Mouse (Mus musculus) lung, postnatal 10 days (tissue): ENCODE measurements around the gene Rnf31.
A peak's percentile ranks its signal among the peaks of the same experiment; 100 is the strongest.

Experiments
- DNase-seq: peaks from one replicate; pipeline ENCODE4 v3.0.0; 2021

The Rnf31 gene

DNA sequence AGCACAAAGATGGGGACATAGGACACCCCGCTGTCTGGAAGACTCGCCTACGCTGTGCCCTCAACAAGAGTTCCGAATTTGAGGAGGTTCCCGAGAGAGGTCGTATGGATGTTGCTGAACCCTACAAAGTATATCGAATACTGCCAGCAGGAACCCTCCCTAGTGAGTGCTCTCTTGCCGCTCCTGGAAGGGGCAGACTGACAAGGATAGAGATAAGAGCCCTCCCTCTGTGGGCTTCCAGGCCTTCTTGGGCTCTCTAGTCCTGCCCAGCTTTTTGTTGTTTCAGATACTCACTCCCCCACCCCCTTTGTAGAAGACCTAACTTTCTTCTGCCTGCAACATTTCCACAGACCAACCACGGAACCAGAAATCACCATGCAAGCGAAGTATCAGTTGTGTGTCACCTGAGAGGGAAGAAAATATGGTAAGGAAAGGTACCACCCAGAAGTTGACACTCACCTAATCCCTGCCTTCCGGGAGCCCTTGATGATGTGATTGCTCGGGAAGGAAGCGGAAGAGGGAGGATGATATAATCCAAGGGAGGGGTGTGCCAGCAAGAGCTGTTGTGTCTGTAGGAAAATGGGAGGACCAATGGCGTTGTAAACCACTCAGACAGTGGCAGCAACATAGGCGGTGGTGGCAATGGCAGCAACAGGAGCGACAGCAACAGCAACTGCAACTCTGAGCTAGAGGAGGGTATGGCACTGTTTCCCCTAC lies 14.4 kb downstream of the Rnf31 start:
- no peak for DNase-seq

DNA sequence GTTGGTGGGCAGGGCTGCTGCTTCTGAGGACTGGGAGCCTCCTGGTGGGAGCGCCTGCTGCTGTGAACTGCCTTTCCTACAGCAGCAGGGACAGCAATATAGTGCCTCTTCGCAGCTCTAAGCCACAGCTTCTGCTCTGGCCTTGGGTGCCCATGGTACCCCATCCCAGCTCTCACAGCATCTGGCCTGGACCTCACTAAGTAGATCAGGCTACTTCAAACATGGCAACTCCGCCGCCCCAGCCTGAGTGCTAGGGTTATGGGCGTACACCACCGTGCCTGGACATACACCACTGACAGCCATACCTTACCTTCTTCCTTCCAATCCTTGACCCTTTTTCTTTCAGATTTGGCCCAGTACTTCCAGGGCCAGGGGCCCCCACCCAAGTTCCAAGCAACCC lies 16.8 kb downstream of the Rnf31 start:
- DNase-seq = no peak

DNA sequence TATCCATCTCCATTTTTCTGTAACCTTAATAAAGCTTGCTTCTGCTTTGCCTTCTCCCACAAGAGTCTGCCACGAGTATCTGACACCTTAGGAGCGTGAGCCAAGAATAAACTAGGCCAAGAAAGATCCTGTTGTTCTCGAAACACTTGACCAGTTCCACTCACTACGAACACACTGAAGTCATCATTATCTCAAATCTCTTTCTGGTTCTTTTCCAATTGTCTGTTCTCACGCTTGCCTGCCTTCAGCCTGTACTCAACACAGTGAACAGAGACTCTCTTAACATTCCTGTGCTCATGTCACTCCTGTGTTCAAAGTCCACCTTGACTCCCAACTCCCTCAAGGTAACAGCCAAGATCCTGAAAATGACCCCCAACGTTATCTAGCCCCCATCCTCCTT lies 21.8 kb downstream of the Rnf31 start:
- DNase-seq = no peak

DNA sequence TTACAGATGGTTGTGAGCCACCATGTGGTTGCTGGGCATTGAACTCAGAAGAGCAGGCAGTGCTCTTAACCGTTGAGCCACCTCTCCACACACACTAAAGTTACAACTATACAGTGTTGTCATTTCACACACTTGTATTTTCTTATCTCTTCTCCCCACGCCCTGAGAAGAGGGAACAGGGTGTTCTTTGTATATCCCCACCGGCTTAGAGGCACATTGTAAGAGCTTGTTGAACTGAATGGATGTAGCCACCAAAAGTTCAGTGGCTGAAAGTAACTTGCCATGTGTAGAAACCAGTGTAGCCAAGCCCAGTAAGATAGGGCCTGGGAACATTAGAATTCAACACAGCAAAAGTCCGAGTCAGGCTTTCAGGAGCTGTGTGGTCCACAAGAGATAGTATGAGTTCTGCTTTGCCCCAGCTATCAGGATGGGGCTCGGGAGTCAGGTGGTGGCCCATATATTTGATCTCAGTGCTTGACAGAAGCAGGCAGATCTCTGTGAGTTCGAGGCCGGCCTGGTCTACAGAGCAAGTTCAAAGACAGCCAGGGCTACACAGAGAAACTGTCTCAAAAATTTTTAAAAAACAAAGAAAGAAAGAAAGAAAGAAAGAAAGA lies 23.2 kb downstream of the Rnf31 start:
- DNase-seq = no peak

DNA sequence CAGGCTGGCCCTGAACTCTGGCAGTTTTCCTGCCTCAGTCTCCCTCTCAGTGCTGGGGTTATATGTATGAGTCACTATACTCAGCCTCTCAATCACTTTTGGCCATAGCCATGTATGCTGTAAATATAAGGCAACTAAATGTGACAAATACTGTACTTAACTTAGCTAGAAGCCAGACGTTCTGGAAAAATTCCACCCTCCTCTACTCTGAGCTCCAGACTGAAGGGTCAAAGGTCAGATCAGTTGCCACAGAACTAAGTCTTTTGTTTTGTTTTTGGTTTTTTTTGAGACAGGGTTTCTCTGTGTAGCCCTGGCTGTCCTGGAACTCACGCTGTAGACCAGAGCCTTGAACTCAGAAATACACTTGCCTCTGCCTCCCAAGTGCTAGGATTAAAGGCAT lies 24.4 kb downstream of the Rnf31 start:
- DNase-seq = no peak

DNA sequence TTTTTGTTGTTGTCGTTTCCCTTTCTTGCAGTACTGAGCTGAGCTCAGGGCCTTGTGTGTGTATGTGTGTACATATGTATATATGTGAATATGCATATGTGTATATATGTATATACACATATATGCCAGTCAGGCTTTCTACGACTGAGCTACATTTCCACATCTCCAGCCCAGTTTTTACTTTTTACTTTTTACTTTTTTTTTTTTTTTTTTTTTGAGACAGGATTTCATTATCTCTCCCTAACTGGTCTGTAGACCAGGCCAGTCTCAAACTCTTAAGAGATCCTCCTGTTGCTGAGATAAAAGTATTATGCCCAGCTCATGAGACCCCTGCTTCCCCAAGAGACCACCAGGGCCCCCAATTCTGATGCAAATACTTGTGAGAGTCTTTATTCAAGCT lies 25.3 kb downstream of the Rnf31 start:
- no peak for DNase-seq

DNA sequence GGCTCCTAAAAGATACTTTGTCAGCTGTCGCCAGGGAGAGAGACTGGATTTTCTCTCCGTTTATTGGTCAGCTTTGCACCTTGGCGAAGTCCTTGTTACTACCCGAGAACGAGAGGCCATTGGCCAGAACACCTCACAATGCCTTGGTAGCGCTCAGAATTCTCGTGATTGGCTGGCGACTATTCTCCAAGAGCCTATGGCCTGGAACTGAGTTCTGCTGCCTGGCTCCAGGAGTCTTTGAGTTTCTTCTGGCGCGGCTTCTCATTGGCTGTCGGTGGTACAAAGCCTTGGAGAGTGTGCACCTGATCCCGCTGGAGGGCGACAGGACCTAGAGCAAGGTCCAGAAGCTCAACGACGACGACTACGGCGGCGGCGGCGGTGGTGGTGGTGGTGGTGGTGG lies 26.3 kb downstream of the Rnf31 start, which contains the start of gene Rec8:
Gene Rec8, plus strand, starts transcription at position 216 of the 400 bp plus-strand sequence.
- DNase-seq = peak; percentile 45

DNA sequence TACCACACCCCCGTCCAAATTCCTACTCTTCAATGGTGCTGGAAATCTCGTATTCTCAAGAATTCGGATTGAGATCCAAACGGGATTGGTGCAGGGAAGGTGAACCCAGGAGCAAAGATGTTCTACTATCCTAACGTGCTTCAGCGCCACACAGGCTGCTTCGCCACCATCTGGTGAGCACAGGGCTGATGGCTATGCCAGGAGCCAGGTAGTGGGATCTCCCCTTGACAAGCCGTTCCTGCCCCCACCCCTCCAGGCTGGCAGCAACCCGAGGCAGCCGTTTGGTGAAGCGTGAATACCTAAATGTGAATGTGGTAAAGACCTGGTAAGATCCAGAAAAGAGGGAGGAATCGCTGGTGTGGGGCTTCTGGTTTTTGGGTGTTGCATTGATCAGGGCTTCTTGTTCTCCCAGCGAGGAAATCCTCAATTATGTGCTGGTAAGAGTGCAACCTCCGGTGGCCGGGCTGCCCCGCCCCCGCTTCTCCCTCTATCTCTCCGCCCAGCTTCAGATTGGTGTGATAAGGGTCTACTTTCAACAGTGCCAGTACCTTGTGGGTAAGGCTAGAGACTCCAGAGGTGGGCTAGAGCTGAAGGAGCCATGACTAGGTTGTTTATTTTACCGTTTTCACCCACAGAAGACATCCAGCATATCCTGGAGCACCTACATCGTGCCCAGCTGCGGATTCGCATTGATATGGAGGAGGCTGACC lies 27.1 kb downstream of the Rnf31 start:
- no peak for DNase-seq

DNA sequence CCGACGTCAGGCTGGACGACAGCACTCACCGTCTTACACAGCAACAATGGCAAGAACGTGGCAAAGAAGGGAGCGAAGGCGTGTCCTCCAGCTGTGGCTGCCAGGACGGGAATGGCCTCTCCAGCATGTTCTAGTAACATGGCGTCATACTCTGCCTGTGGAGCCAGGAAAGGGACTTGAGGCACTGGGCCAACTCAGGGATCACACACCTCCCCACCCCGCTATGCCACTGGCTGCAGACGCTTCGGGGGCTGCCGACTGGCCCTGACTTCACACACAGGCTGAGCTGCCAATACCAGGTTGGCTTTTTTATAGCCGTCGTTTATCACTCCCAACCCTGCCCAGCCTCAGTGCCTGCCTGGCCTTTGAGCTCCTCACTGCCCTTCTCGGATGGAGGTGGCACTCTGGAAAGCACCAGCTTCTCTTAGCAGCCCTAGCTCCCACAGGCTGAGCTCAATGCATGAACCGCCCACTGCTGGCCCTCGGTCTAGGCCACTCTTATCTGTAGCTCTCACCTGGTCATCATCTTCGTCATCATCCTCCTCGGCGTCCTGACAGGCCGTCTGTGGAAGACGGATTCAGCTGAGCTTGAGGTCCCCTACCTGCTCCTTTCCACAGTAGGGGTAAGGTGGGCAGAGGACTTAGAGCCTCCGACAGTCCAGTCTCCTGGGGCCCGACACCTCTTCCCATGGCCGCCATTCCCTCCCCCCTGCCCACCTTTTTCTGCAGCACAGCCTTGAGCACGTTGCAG lies 36.7 kb downstream of the Rnf31 start:
- no peak for DNase-seq

DNA sequence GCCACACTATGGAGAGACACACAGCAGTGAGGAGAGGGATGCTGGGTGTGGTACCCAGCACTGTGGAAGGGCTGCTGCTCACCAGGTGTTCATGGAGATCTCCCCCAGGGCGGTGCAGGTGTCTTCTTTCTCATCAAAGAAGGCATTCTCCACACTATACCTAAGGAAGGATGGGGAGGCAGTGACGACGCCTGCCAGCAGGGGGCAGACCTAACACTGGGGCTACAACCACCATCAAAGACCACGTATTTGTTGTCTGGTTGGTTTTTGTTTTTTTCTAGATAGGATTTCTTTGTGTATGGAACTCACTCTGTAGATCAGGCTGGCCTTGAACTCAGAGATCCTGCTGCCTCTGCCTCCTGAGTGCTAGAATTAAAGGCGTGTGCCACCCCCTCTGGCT lies 37.8 kb downstream of the Rnf31 start:
- DNase-seq = peak; percentile 67

DNA sequence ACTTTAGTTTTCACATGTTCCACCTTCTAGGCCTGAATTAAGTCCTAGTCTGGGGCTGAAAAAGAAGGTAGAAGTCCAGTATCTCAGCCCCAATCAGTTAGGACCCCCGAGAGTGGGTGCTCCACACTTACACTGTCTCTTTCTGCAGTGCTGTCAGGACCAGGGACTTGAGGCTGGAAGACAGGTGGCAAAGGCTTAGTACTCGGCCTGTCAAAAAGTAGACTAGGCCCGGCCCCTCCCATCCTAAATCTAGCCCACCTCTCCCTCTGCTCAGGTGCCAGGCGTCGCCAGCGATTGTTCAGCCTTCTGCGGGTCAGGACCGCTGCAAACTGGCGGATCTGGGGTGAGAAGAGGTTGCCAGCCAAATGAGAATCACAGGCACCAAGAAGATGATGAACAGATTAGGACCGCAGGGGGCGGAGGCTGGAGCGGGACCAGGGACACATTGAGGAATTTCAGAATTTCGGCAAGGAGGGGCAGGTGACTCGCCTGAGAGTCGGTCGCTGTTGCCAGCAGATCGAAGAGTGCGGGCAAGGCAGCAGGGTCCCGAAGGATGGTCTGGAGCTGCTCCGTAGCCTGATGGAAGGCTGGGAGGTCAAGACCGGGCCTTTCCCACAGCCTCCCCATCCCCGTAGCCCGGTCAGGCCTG lies 43.5 kb downstream of the Rnf31 start:
- peak; percentile 41 for DNase-seq

DNA sequence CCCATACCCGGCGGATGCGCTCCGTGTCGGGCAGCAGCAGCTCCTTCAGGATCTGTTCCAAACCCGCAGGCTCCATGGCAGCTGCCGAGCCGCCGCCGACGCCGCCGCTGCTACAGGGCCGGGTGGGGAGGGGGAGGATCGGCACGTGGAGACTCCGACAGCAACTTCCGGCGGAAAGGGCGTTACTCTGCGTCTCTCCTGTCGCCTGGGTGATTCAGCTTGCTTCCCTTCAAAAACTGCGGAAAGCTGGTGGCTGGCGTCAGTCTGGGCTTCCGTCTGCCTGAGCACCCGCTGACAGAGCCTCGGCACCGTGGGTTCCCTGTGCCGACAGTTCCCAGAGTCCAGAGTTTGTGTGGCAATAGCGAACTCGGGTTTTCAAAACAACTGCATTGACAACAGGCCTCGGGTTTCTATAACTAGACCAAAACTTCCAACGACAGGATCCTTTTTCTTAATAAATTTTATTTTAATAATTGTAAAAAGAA lies 44.1 kb downstream of the Rnf31 start, which contains the start of gene Ipo4:
Gene Ipo4, minus strand, starts transcription at position 435 of the 485 bp plus-strand sequence.
- DNase-seq = peak; percentile 93

DNA sequence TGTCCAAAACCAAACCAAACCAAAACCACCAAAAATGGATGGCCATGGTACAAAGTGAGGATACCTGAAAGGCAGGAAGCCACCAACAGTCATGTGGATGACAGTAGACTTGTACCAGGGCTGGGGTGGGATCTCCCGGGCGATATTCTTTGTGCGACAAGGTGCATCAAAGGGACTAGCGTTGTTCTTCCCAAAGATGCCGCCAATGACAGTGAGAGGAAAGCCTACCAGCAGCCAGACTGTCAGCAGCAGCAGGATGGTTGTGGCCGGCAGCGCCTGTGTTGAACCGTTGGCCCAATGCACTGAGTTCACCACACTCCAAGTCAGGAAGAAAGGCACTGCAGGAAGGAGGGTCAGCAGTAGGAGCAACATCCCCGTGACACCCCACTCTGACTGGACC lies 46.3 kb downstream of the Rnf31 start, which contains the start of gene Gm49378:
Gene Gm49378, minus strand, starts transcription at position 101 of the 400 bp plus-strand sequence.
- DNase-seq = no peak

DNA sequence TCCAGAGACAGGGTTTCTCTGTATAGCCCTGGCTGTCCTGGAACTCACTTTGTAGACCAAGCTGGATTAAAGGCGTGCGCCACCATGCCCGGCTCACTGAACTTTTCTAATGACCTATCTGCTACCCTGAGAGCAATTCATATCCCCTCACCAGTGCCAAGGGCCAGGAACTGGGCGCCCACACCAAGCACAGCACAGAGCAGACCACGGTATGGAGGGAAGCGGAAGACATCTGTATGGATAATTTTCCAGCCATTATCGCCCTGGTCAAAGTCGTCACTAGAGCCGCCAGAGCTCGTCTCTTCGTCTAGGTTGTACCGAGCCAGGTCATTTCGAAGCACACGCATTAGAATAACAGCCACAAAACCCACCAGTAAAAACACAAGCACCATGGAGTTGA lies 49.3 kb downstream of the Rnf31 start:
- no peak for DNase-seq

DNA sequence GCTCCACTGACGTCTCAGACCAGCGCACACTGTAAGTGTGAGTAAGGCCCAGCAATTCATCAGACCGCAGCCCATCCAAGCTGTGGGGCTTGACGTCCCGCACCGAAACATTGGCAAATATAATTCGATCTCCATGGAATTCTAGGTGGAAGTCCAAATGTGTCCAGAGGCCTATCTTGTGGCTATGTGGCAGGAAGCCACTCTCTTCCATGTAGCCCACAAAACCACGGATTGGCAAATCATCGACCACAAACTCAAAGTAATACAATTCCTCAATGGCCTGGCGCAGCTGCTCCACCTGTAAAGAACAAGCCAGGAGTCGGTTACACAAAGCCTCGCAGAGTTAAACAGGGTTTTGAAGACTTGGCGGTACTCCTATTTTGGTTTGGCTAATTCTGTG lies 49.8 kb downstream of the Rnf31 start:
- no peak for DNase-seq

DNA sequence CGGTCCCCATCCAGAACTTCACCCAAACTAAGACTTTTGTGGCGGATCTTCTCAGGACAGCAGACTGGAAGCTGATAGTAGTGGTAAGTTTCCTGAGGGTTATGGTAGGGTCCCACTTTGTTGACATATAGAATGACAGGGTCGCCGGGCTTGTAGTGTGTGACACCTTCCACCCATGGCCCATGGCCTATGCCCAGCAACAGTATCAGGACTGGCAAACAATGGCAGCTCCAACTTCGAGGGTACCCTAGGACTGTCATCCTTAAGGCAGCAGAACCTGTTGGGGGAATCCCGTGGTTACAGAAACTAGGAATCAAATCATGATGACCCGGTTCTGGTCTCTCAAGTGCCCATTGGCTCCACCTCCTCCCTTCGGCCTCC lies 51.2 kb downstream of the Rnf31 start:
- DNase-seq = no peak

DNA sequence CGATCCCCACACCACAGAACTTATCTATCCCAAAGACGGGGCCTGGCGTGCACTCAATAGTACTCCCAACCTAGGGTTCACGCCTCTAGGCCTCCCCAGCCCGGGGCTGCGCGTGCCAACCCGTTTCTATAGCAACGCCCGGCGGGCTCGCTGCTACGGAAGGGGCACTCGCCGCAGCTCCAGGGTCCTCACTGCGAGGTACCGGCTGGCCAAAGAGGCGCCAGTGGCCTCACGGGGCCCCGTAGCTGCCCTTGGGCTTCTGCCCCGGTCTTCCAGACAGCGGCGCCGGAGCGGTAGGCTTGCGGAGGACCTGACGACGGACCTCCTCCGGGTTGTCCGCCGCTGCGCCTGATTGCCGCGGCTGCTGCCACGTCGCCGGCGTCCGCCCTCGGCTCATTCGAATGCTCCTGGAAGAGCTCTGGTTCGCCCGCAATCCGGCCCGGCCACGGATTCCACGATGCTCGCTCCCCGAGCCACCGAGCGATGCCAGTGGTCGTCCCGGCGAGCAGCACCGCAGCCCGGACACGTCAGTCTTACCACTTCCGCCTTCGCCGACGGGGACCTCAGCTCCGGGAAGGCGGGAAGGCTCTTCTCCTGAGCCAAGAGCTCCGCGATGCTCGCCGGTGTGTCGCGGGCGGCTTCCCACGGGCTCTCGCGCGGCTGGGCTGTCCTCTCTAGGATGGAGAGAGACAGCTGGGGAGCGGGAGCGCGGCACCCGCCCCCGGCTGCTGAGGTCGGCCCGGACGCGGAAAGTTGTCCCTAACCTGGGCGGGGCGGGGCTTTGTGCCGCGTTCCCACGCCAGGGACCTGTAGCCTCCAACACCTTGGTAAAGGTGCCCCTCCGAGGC lies 51.8 kb downstream of the Rnf31 start, which contains the start of gene Tm9sf1:
Gene Tm9sf1, minus strand, starts transcription at position 747 of the 848 bp plus-strand sequence.
- peak; percentile 84 for DNase-seq

DNA sequence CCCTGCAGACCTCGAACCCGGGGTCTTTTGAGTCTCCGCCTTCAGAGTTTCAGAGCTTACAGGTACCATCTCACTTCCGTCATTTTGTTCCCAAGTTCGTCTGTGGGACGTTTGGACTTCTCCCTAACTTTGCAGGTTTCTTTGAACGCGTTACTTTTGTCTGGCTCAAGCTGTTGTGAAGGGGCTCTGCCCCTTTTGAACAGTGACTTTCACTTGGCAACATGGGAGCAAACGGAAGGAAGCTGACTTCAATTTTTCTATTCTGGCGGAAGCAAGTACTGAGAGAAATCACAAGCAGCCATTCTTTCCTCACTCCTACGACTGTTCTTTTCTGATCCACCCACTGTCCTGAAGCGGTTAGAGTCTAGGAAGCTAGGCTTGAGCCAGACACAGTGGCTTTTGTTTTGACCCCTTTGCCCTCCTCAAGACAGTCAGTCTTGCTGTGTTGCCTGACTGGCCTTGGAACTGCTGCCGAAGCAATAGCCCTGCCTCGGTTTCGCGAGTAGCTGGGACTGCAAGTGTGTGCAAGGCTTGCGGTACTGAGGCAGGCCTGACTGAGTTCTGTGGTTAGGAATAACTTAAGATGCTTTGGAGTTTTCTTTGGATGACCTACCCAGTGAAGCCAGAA lies 52.9 kb downstream of the Rnf31 start:
- DNase-seq = peak; percentile 31

DNA sequence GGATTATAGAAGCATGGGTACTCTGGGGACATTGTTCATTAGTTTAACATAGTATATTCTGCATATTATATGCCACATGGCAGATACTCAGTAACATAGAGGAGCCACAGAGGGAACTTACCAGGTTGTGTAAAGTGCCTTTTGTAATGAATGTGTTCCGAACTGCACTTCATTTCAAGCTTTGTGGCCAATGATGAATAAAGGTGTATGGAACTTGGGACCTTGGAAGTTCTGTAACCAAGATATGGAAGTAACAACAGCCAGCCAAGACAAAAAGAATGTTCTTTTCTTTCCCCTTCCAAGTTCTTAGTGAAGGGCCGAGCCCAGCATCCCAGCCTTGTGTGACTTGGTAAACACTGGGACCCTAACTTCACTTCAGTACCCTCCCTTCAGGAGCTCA lies 58.4 kb downstream of the Rnf31 start, which contains the start of gene Tssk4:
Gene Tssk4, plus strand, starts transcription at position 301 of the 400 bp plus-strand sequence.
- no peak for DNase-seq

DNA sequence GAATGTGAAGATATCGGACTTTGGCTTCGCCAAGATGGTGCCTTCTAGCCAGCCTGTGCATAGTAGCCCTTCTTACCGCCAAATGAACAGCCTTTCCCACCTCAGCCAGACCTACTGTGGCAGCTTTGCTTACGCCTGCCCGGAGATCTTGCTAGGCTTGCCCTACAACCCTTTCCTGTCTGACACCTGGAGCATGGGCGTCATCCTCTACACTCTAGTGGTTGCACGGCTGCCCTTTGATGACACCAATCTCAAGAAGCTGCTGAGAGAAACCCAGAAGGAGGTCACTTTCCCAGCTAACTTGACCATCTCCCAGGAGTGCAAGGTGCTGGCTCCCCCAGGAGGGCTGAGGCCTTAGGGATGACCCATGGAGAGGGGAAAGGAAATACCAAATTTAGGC lies 60.0 kb downstream of the Rnf31 start:
- no peak for DNase-seq
